Mouse (Mus musculus) MEL (cell line): Measurements from ENCODE around the gene Nkap. TPM values are rescaled to one million over a fixed set of nuclear protein-coding genes. Genes with fewer than 3 reads are reported as not detected.
"Not testable (repeated sequence)": the region's sequence is repeated elsewhere in the genome, so short reads cannot be mapped to it uniquely, and the experiment has no call there.

ENCODE experiments used
- DNase-seq: peaks from one replicate; pipeline ENCODE4 v3.0.0; 2011; ENCODE audit warnings: low read depth, low spot score
- H3K27ac ChIP-seq: 2 replicates; pipeline ENCODE4 v1.5.1; 2012; ENCODE audit warnings: low read depth, mild to moderate bottlenecking, control low read depth, low read length, moderate library complexity; ENCODE audit not compliant: control insufficient read depth
- H3K27me3 ChIP-seq, 2 experiments: fragments of 150-350 bp in 1 of 2; sonication (generic) in 1 of 2; 2 replicates each; pipeline ENCODE4 v1.6.1; 2012; ENCODE audit warnings: low read length in 2 of 2, mild to moderate bottlenecking in 2 of 2, improper control_type of control experiment in 1 of 2, moderate library complexity in 1 of 2; ENCODE audit not compliant: insufficient read depth in 2 of 2, control insufficient read depth in 1 of 2
- H3K36me3 ChIP-seq, 2 experiments: 2 replicates each; pipeline ENCODE4 v1.6.1; 2012 to 2014; ENCODE audit warnings: low read length in 2 of 2, improper control_type of control experiment in 1 of 2, inconsistent platforms in 1 of 2, mild to moderate bottlenecking in 1 of 2; ENCODE audit not compliant: insufficient read depth in 2 of 2, control insufficient read depth in 1 of 2
- H3K4me1 ChIP-seq, 2 experiments: fragments of 150-350 bp in 1 of 2; sonication (generic) in 1 of 2; 2 replicates each; pipeline ENCODE4 v1.6.1; 2012; ENCODE audit warnings: low read length in 2 of 2, improper control_type of control experiment in 1 of 2, mild to moderate bottlenecking in 1 of 2; ENCODE audit not compliant: insufficient read depth in 2 of 2, control insufficient read depth in 1 of 2
- H3K4me3 ChIP-seq, 2 experiments: fragments of 150-350 bp in 1 of 2; sonication (generic) in 1 of 2; 2 replicates each; pipeline ENCODE4 v1.5.1; 2012; ENCODE audit warnings: low read depth in 2 of 2, low read length in 2 of 2, mild to moderate bottlenecking in 2 of 2, moderate library complexity in 2 of 2, control low read depth in 1 of 2, improper control_type of control experiment in 1 of 2; ENCODE audit not compliant: control insufficient read depth in 1 of 2, insufficient read depth in 1 of 2
- H3K79me2 ChIP-seq: 2 replicates; pipeline ENCODE4 v1.6.1; 2012; ENCODE audit warnings: mild to moderate bottlenecking, low read length, moderate library complexity; ENCODE audit not compliant: control insufficient read depth, poor library complexity, insufficient read depth
- H3K9ac ChIP-seq: 2 replicates; pipeline ENCODE4 v1.6.1; 2012; ENCODE audit warnings: low read depth, mild to moderate bottlenecking, control low read depth, low read length, moderate library complexity; ENCODE audit not compliant: control insufficient read depth, poor library complexity, severe bottlenecking
- H3K9me3 ChIP-seq: fragments of 150-350 bp; sonication (generic); replicated peaks from 2 replicates; pipeline ENCODE4 v1.6.1; 2012; ENCODE audit warnings: mild to moderate bottlenecking, low read length, improper control_type of control experiment, moderate library complexity; ENCODE audit not compliant: insufficient read depth
- CTCF ChIP-seq, 3 experiments: IDR thresholded peaks in 2 of 3; conservative IDR thresholded peaks in 1 of 3; 2 replicates each; pipeline ENCODE4 v1.5.1; 2011 to 2012; ENCODE audit warnings: low read length in 3 of 3, low read depth in 2 of 3, mild to moderate bottlenecking in 2 of 3, improper control_type of control experiment in 1 of 3, inconsistent platforms in 1 of 3, mixed read lengths in 1 of 3, moderate library complexity in 1 of 3; ENCODE audit not compliant: control insufficient read depth in 1 of 3, insufficient read depth in 1 of 3, poor library complexity in 1 of 3, severe bottlenecking in 1 of 3
- E2F4 ChIP-seq: IDR thresholded peaks from 2 replicates; pipeline ENCODE4 v1.6.1; 2011; ENCODE audit warnings: low read depth, low read length, improper control_type of control experiment, borderline replicate concordance
- ELF1 ChIP-seq: IDR thresholded peaks from 2 replicates; pipeline ENCODE4 v1.6.1; 2014; ENCODE audit warnings: low read depth, mild to moderate bottlenecking, inconsistent platforms, low read length, improper control_type of control experiment, moderate library complexity
- GABPA ChIP-seq: IDR thresholded peaks from 2 replicates; pipeline ENCODE4 v1.6.1; 2012; ENCODE audit warnings: low read depth, mild to moderate bottlenecking, inconsistent platforms, low read length, improper control_type of control experiment, moderate library complexity
- HCFC1 ChIP-seq: IDR thresholded peaks from 2 replicates; pipeline ENCODE4 v1.6.1; 2012; ENCODE audit warnings: low read depth, mild to moderate bottlenecking, inconsistent platforms, low read length, improper control_type of control experiment, moderate library complexity
- MAZ ChIP-seq: IDR thresholded peaks from 2 replicates; pipeline ENCODE4 v1.6.1; 2012; ENCODE audit warnings: low read depth, mild to moderate bottlenecking, inconsistent platforms, low read length, improper control_type of control experiment
- MXI1 ChIP-seq: IDR thresholded peaks from 2 replicates; pipeline ENCODE4 v1.6.1; 2011; ENCODE audit warnings: mild to moderate bottlenecking, low read depth, low read length, improper control_type of control experiment
- NELFE ChIP-seq: IDR thresholded peaks from 2 replicates; pipeline ENCODE4 v1.6.1; 2011; ENCODE audit warnings: low read depth, low read length, improper control_type of control experiment
- POLR2A ChIP-seq, 2 experiments: IDR thresholded peaks; 2 replicates each; pipeline ENCODE4 v1.6.1; 2011 to 2012; ENCODE audit warnings: low read length in 2 of 2, mild to moderate bottlenecking in 2 of 2, control low read depth in 1 of 2, improper control_type of control experiment in 1 of 2, low read depth in 1 of 2, moderate library complexity in 1 of 2; ENCODE audit not compliant: control insufficient read depth in 1 of 2, insufficient read depth in 1 of 2, poor library complexity in 1 of 2
- POLR2AphosphoS2 ChIP-seq: IDR thresholded peaks from 2 replicates; pipeline ENCODE4 v1.6.1; 2011; ENCODE audit warnings: low read length, improper control_type of control experiment
- RCOR1 ChIP-seq: IDR thresholded peaks from 2 replicates; pipeline ENCODE4 v1.6.1; 2012; ENCODE audit warnings: low read depth, mild to moderate bottlenecking, inconsistent platforms, low read length, improper control_type of control experiment
- SIN3A ChIP-seq: IDR thresholded peaks from 2 replicates; pipeline ENCODE4 v1.6.1; 2012; ENCODE audit warnings: low read length, improper control_type of control experiment, inconsistent platforms
- TBP ChIP-seq: IDR thresholded peaks from 2 replicates; pipeline ENCODE4 v1.8.0; 2011; ENCODE audit warnings: low read depth, low read length, improper control_type of control experiment
- TCF12 ChIP-seq: IDR thresholded peaks from 2 replicates; pipeline ENCODE4 v1.6.1; 2014; ENCODE audit warnings: low read depth, mild to moderate bottlenecking, inconsistent platforms, low read length, improper control_type of control experiment, moderate library complexity
- ZNF384 ChIP-seq: IDR thresholded peaks from 2 replicates; pipeline ENCODE4 v1.6.1; 2012; ENCODE audit warnings: low read depth, mild to moderate bottlenecking, inconsistent platforms, low read length, improper control_type of control experiment
- polyA plus RNA-seq, 2 experiments: library from polyadenylated mRNA; stranded (reverse) in 1 of 2; unstranded in 1 of 2; fragments of >175 nt in 1 of 2; fragments of >200 nt in 1 of 2; gene quantifications; 2 replicates each; pipeline versions ENCODE4 v1.2.1 to v1.2.4; 2012; ENCODE audit warnings: low replicate concordance in 2 of 2, low read depth in 1 of 2; ENCODE audit not compliant: insufficient read length in 2 of 2, insufficient read depth in 1 of 2, missing spikeins in 1 of 2
- total RNA-seq: library from RNA; depleted of rRNA; stranded (reverse); fragments of 300-350 nt; gene quantifications from 2 replicates; pipeline ENCODE4 v1.2.3, GENCODE M21; 2012; rRNA removed

Gene Nkap
- total RNA-seq = 9.1 and 10.5 TPM in 2 replicates
- 10 to 100 TPM in 1 of 2 experiments, not detected in 1; 14.5 TPM for polyA plus RNA-seq

- Histone ChIP-seq H3K36me3 (peaks cover 0 to 4% of the 10 kb centered on the region in 2 experiments; a peak in 2 of 4 replicates), H3K79me2 (peaks cover 20% of the 10 kb centered on the region), H3K4me3 (peak within 1 kb of the TSS; percentile 59 to 94), H3K27me3 (no peaks in the 10 kb centered on the region), H3K27ac (peak within 1 kb of the TSS; percentile 71), H3K9me3 (no peaks in the 10 kb centered on the region), H3K4me1 (peaks cover 0 to 7% of the 10 kb centered on the region in 2 experiments; a peak in 1 of 4 replicates), H3K9ac (peak within 1 kb of the TSS; percentile 94)
- peak; percentile 92 for DNase-seq
- no peak for TF ChIP-seq MAZ
- peak; percentile 81 for TF ChIP-seq SIN3A
- TF ChIP-seq POLR2AphosphoS2 = no peak
- peak; percentile 41 to 57; a peak in 3 of 4 replicates for TF ChIP-seq POLR2A (IDR thresholded peaks at IDR 0.05; ENCODE audit: control insufficient read depth in 1 of 2, insufficient read depth in 1 of 2, low read depth in 1 of 2, low read length in 2 of 2, poor library complexity in 1 of 2)
- TF ChIP-seq ZNF384 = peak; percentile 56
- TF ChIP-seq ELF1 = peak; percentile 71; the same call in 1 of the 2 replicates
- peak; percentile 90 for TF ChIP-seq HCFC1
- TF ChIP-seq MXI1 = peak; percentile 37; the same call in 1 of the 2 replicates
- peak; percentile 90 for TF ChIP-seq E2F4
- TF ChIP-seq TBP = peak; percentile 90
- no peak for TF ChIP-seq GABPA
- no peak for TF ChIP-seq RCOR1
- peak; percentile 54; the same call in 1 of the 2 replicates for TF ChIP-seq TCF12
- peak; percentile 34; the same call in 1 of the 2 replicates for TF ChIP-seq NELFE
- TF ChIP-seq CTCF (IDR thresholded peaks at IDR 0.05 in 2 of 3, conservative IDR thresholded peaks at IDR 0.05 in 1 of 3; ENCODE audit: control insufficient read depth in 1 of 3, insufficient read depth in 1 of 3, low read depth in 2 of 3, low read length in 3 of 3, poor library complexity in 1 of 3, severe bottlenecking in 1 of 3) = no peak
Measured at GRCm38 (mm10) chrX:37126671-37127358, at the start of gene Nkap. Nkap (plus strand) TSS chrX:37126795.

- not testable (repeated sequence) for H3K9me3 ChIP-seq, H3K27ac ChIP-seq, H3K9ac ChIP-seq, H3K4me3 ChIP-seq, H3K36me3 ChIP-seq, H3K4me1 ChIP-seq, H3K27me3 ChIP-seq, DNase-seq
- TF ChIP-seq TBP = peak; percentile 94
- H3K79me2 ChIP-seq = peaks cover 24% of the 10 kb centered on the region
Measured at GRCm38 (mm10) chrX:37080345-37080744, 46.2 kb upstream of the Nkap start.
